Mouse (Mus musculus): Measurements from ENCODE around the gene Tnpo3. TPM values are rescaled to one million over a fixed set of nuclear protein-coding genes. Genes with fewer than 3 reads are reported as not detected.

Gene Tnpo3
- polyA plus RNA-seq, 1 experiment from 2014 or later: 71.6 TPM

DNA sequence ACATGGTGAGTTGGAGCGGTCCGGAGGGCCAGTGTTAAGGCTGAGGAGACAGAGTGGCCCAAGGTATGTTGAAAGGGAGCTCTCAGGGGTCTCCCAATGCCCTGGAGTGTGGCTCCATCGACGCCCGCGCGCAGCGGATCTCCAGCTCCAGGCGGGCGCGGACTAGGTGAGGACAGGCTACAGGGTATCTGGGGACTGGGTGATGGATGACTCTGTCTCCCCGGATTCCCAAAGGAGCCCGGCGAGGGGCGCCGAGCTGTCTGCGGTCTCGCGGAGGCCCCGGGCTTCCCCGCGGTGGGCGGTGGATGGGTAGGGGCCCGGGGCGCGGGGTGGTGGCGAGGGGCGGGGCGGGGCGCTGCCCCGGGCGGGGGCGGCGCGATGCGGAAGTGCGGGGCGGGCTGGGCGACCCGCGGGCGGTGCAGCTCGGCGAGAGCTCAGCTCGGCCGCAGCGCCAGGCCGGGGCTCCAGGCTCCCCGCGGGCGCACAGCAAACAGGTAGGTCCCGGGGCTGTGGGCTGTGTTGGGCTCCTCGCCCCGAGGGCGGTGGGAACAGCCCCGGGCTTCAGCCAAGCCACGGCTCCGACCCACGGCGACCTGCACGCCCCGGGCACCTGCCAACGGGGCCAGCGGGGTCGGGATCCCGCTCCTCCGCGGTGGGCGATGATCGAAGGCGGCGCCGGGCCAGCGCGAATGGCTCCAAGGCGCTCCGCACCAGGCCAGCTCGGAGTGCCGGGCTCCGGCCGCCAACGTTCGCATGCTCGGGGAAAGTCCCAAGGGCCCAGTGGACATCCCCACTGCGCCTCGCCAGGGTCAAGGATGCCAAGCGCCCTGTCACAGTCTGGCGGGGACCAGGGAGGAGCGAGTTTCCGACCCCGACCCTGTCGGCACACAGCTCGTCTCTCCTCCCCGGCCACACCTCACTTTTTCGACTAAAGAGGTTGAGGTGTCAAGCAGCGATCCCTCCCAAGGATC is 83.1 kb downstream of the Tnpo3 start, which contains the start of gene Irf5:
Irf5 (plus strand) TSS at position 345 of the 971 bp plus-strand sequence.
- peak; percentile 26 for ATAC-seq (ENCODE audit: insufficient number of reproducible peaks, low FRiP score)
- Histone ChIP-seq H3K4me2 (peak within 1 kb of the TSS; percentile 99), H3K9me3 (replicated peaks) (no peaks in the 10 kb centered on the region; the same call in 1 of the 2 replicates), H3K9ac (peak within 1 kb of the TSS; percentile 80), H3K4me3 (peak within 1 kb of the TSS; percentile 75), H3K27me3 (replicated peaks) (0 out of 2 replicates have a peak, but pooled peaks cover 7% of the 10 kb centered on the region), H3K4me1 (replicated peaks) (peaks cover 41% of the 10 kb centered on the region), H3K27ac (ENCODE audit: poor library complexity, severe bottlenecking) (no peak within 1 kb of the TSS), H3K36me3 (peaks cover 4% of the 10 kb centered on the region; the same call in 1 of the 2 replicates)
- WGBS: 1% methylated on average over 84 of the region's 96 CpGs

- 0 out of 2 replicates have a peak, but pooled peaks cover 7% of the 10 kb centered on the region for H3K27me3 ChIP-seq (replicated peaks)
- H3K36me3 ChIP-seq: no peaks in the 10 kb centered on the region
- no peak overlapping the region for H3K9ac ChIP-seq
- H3K9me3 ChIP-seq (replicated peaks): no peaks in the 10 kb centered on the region; the same call in 1 of the 2 replicates
- no peak overlapping the region for H3K4me2 ChIP-seq
- H3K4me1 ChIP-seq (replicated peaks): peaks cover 41% of the 10 kb centered on the region
- no peak overlapping the region for H3K4me3 ChIP-seq
- WGBS: 67% methylated on average over 6 of the region's 6 CpGs
- H3K27ac ChIP-seq (ENCODE audit: poor library complexity, severe bottlenecking): no peak overlapping the region
- no peak for ATAC-seq (ENCODE audit: insufficient number of reproducible peaks, low FRiP score)
Measured at GRCm38 (mm10) chr6:29525256-29525655, 84.4 kb downstream of the Tnpo3 start.

- no peak overlapping the region for H3K9ac ChIP-seq
- WGBS: 27% methylated on average over 6 of the region's 6 CpGs
- peaks cover 4% of the 10 kb centered on the region for H3K9me3 ChIP-seq (replicated peaks)
- H3K4me3 ChIP-seq: no peak overlapping the region
- H3K4me1 ChIP-seq (replicated peaks): peaks cover 29% of the 10 kb centered on the region
- H3K27ac ChIP-seq (ENCODE audit: poor library complexity, severe bottlenecking): no peak overlapping the region
- H3K4me2 ChIP-seq: no peak overlapping the region
- 0 out of 2 replicates have a peak, but pooled peaks cover 7% of the 10 kb centered on the region for H3K27me3 ChIP-seq (replicated peaks)
- ATAC-seq (ENCODE audit: insufficient number of reproducible peaks, low FRiP score): no peak
- no peaks in the 10 kb centered on the region for H3K36me3 ChIP-seq
Measured at GRCm38 (mm10) chr6:29524034-29524489, 85.6 kb downstream of the Tnpo3 start.

DNA sequence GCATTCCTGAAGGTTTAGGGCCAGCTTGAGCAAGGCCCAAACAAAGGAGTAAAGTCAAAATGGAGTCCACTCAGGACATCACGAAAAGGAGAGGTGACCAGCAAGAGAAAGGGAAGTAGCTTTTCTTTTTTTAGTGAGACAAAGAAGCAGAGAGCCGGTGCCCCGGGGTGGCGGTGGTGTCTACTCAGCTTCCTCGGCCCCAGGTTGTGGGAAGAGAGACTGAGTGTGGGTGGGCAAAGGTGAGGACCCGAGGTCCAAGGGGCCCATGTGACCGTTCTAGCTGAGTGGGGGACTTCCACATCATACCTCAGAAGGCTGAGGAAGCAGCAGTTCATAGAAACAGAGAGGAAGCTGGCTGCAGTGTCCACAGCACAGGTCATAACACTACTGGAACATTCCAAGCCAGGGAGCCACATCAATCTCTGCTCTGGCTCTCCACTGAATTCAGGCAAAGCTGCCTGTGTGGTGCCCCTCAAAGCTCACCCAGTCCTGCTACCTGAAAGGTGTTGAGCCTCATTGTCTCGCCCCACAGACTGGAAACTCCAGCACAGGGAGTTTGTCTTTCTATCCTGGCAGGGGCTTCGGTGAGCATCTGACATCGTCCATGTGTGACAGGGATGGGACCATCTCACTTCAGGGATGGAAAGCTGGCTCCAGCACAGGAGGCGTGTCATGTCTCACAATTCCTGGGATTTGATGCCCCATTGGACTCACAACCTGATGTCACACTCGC is 86.2 kb downstream of the Tnpo3 start:
- Histone ChIP-seq H3K4me1 (replicated peaks) (peaks cover 24% of the 10 kb centered on the region), H3K9ac (no peak overlapping the region), H3K27ac (ENCODE audit: poor library complexity, severe bottlenecking) (no peak overlapping the region), H3K4me2 (no peak overlapping the region), H3K9me3 (replicated peaks) (peaks cover 4% of the 10 kb centered on the region), H3K4me3 (no peak overlapping the region), H3K36me3 (no peaks in the 10 kb centered on the region), H3K27me3 (replicated peaks) (0 out of 2 replicates have a peak, but pooled peaks cover 7% of the 10 kb centered on the region)
- ATAC-seq (ENCODE audit: insufficient number of reproducible peaks, low FRiP score): no peak
- WGBS: 69% methylated on average over 12 of the region's 12 CpGs

DNA sequence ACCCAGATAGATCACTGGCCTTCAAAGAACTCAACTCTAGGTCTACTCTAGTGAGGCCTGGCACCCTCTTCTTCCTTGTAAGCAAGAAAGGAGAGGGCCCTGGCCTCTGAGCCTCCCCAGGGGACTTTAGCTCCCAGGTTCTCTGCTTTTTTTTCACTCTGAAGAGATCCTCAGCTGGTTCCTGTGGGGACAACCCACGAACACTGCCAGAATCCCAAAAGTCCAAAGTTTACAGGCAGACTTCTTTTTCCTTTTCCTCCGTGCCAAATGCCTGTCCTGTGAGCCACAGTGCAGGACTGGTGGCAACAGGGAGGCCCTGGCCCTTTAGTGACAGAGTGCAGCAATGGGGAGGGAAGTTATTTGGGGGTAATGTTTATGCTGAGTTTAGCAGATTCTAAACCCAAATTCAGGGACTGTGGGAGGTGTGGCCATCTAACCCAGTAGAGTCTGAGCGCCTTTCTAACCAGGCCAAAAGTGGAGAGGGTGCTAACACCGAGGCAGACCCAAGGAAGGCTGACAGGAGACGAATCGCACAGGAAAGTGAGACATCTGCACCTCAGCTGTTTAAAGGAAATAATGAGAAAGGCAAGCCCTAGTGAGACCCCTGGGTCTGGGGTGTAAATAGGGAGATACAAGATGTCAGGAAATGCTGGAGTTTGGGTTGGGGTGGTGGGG is 86.9 kb downstream of the Tnpo3 start:
- no peak for ATAC-seq (ENCODE audit: insufficient number of reproducible peaks, low FRiP score)
- Histone ChIP-seq H3K4me2 (no peak overlapping the region), H3K27me3 (replicated peaks) (0 out of 2 replicates have a peak, but pooled peaks cover 7% of the 10 kb centered on the region), H3K4me3 (no peak overlapping the region), H3K9ac (no peak overlapping the region), H3K9me3 (replicated peaks) (peaks cover 4% of the 10 kb centered on the region), H3K27ac (ENCODE audit: poor library complexity, severe bottlenecking) (no peak overlapping the region), H3K36me3 (no peaks in the 10 kb centered on the region), H3K4me1 (replicated peaks) (peaks cover 16% of the 10 kb centered on the region)
- WGBS: 69% methylated on average over 6 of the region's 6 CpGs

DNA sequence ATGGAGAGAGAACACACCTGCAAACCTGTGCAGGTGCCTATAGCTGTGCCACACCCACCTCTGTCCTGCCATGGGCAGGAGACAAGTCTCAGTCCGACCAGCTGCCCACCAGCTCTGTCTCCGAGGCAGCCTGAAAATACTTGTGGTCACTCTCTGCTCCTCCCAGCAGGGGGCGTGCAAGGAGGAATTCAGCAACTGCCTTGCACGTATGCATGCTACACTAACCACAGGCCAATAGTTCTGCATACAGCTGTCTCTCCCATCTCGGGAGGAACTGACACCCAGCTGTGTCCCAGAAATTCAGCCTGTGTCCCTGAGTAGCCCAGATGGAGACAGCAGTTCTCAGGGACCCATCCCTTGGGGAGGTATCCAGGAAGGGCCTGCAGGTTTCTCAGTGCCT is 92.5 kb downstream of the Tnpo3 start:
- WGBS: 5% methylated on average over 5 of the region's 5 CpGs
- Histone ChIP-seq H3K4me1 (replicated peaks) (peaks cover 14% of the 10 kb centered on the region), H3K9me3 (replicated peaks) (peaks cover 4% of the 10 kb centered on the region; the same call in 1 of the 2 replicates), H3K9ac (no peak overlapping the region), H3K27ac (ENCODE audit: poor library complexity, severe bottlenecking) (no peak overlapping the region), H3K27me3 (replicated peaks) (no peaks in the 10 kb centered on the region), H3K36me3 (no peaks in the 10 kb centered on the region), H3K4me3 (no peak overlapping the region), H3K4me2 (no peak overlapping the region)
- no peak for ATAC-seq (ENCODE audit: insufficient number of reproducible peaks, low FRiP score)

GRCm38 (mm10) chr6:29513284-29513683 is 96.4 kb downstream of the Tnpo3 start:
- Histone ChIP-seq H3K9me3 (replicated peaks) (no peaks in the 10 kb centered on the region), H3K9ac (peak overlapping the region; percentile 38; the same call in 1 of the 2 replicates), H3K4me3 (peak overlapping the region; percentile 27), H3K36me3 (no peaks in the 10 kb centered on the region), H3K4me2 (peak overlapping the region; percentile 62), H3K27me3 (replicated peaks) (no peaks in the 10 kb centered on the region), H3K4me1 (replicated peaks) (peaks cover 20% of the 10 kb centered on the region), H3K27ac (ENCODE audit: poor library complexity, severe bottlenecking) (peak overlapping the region; percentile 66)
- peak; percentile 69 for ATAC-seq (ENCODE audit: insufficient number of reproducible peaks, low FRiP score)
- 0% methylated on average over 11 of the region's 11 CpGs for WGBS

DNA sequence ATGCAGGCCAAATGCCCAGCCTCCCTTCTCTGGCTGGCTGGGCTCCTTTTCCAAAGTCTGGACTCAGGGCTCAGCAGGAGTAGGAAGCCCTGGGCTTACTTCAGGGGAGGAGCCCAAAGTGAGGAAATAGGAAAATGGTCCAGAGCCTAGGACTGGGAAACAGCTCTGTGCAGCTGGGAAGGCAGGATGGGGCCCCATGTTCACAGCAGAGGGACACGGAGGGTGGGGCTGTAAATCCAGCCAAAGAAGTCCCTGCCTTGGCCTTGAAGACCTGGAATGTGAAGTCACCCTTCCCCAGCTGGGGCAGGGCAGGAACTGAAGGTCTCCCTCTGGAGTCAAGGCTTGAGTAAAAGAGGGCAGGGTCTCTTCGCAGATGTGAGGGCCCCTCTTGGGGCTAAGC is 100.6 kb downstream of the Tnpo3 start:
- 41% methylated on average over 2 of the region's 2 CpGs for WGBS
- Histone ChIP-seq H3K4me3 (no peak overlapping the region), H3K36me3 (no peaks in the 10 kb centered on the region), H3K4me2 (no peak overlapping the region), H3K9ac (no peak overlapping the region), H3K27me3 (replicated peaks) (0 out of 2 replicates have a peak, but pooled peaks cover 3% of the 10 kb centered on the region), H3K4me1 (replicated peaks) (peaks cover 39% of the 10 kb centered on the region), H3K9me3 (replicated peaks) (no peaks in the 10 kb centered on the region), H3K27ac (ENCODE audit: poor library complexity, severe bottlenecking) (no peak overlapping the region)
- ATAC-seq (ENCODE audit: insufficient number of reproducible peaks, low FRiP score): 0 out of 2 replicates have a peak, but pooled peaks have one; percentile 22

DNA sequence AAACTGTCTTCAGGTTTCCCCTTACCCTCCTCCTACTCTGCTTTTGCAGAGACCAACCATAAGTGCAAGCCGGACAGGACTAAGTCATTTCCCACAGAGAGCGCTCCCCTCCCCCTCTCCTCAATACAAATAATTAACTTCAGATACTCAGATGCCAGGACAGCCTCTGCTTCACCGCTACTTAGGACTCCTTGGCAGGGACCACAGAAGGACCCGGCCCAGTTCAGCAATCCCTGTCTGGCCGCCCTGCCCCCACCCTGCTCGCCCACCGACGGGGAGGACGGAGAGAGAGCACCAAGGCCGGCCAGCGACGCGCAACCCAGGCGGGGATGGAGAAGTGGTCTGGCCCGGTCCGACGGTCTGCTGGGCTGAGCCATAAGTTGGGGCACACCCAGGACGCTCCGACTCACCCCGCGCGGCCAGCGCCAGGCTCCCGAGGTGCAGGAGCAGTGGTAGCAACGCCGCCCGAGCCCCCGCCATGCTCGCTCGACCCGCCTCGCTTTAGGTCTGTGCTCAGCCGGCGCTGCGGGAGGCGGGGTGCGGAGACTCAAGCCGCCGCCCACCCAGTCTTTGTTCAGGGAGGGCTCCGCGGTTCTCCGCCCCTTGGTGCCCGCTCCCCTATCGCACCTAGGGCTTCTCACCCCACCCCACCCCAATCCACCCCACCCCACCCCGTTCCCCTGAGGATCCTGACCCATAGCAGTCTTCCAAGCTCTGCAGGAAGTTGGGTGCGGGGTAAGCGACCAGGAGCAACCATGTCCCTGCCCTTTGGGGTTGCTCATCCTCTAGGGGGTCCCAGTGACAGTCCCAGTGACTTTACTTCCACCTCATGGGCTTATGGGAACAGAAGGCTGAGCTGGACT is 102.0 kb downstream of the Tnpo3 start, which contains the start of gene Kcp:
Kcp (minus strand) TSS at position 506 of the 863 bp plus-strand sequence.
- peak within 1 kb of the TSS; percentile 71 for H3K4me2 ChIP-seq
- peaks cover 26% of the 10 kb centered on the region for H3K4me1 ChIP-seq (replicated peaks)
- no peaks in the 10 kb centered on the region for H3K9me3 ChIP-seq (replicated peaks)
- no peaks in the 10 kb centered on the region; the same call in 1 of the 2 replicates for H3K36me3 ChIP-seq
- H3K27me3 ChIP-seq (replicated peaks): 0 out of 2 replicates have a peak, but pooled peaks cover 3% of the 10 kb centered on the region
- peak within 1 kb of the TSS; percentile 58 for H3K4me3 ChIP-seq
- peak; percentile 58; the same call in 1 of the 2 replicates for ATAC-seq (ENCODE audit: insufficient number of reproducible peaks, low FRiP score)
- under 1% methylated on average over 44 of the region's 47 CpGs for WGBS
- H3K9ac ChIP-seq: peak within 1 kb of the TSS; percentile 68
- no peak within 1 kb of the TSS for H3K27ac ChIP-seq (ENCODE audit: poor library complexity, severe bottlenecking)
